In genomic region chr10:31392990-31393389, GRCm38 (mm10) we compare ENCODE assay signal across 14 mouse cellular contexts.
"Had no signal": no experiment of that assay in that cellular context is flagged by ENCODE, and none has a peak within 500 bp of the region (broad histone marks: within the 10 kb centered on the region; RNA-seq: fewer than 3 reads in every experiment).

No protein-coding gene starts in this region.

- H3K4me2 ChIP-seq: liver, embryonic 13.5 days; midbrain, embryonic 11.5 days had no signal

- H3K9ac ChIP-seq: liver, embryonic 13.5 days had no signal

- H3K27ac ChIP-seq: kidney, postnatal 0 days; liver, embryonic 13.5 days had no signal

- H3K9me3 ChIP-seq: liver, embryonic 13.5 days had no signal

- ATAC-seq: intestine, embryonic 16.5 days had no signal

- H3K36me3 ChIP-seq: liver, embryonic 13.5 days had no signal

- H3K27me3 ChIP-seq: liver, embryonic 13.5 days had no signal

- H3K4me3 ChIP-seq: liver, embryonic 13.5 days had no signal

- DNase-seq: kidney, adult 18-20 months; kidney, postnatal 4 days; left cerebral cortex, postnatal 4 days; liver, embryonic 13.5 days; lung, adult 2 months; lung, postnatal 14 days; lung, postnatal 4 days; midbrain, embryonic 14.5 days; thymus, adult 2 months; thymus, postnatal 14 days; thymus, postnatal 4 days had no signal
